Mouse (Mus musculus): ENCODE results near the gene Dclre1c.
"Not testable (repeated sequence)": the region's sequence is repeated elsewhere in the genome, so short reads cannot be mapped to it uniquely, and the experiment has no call there.

Dclre1c gene

DNA sequence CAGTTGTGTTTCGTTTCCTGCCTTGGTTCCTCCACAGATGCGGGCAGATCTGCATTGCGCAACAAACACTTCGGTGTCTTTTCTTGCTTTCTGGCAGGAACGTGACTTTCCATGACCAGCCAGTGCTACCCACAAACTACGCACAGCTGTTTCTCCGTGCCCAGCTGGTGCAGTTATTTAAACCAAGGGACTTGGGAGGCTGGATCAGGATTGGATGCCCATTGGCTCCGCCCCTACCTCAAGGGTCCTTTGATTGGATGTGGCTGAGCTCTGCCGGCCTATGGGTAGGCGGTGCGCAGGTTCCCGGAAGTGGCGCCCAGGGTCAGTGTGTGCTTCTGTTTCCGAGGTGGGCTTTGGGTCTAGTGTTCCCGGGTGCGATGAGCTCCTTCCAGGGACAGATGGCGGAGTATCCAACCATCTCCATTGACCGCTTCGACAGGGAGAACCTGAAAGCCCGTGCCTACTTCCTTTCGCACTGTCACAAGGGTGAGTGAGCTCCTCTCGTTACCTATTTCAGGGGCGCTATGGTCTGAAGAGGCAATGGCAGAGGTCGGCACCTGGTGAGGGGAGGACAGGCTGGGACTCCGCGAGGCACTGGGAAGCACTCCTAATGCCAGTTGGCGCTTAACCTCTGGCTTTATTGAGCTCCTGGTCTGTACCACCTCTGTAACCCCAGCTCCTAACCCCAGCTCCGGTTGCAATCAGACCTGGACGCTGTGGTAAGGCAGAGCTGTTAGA lies at the start of gene Dclre1c:
Gene Dclre1c (plus strand): TSS at position 291 of the 738 bp plus-strand sequence.
- peak; percentile 94 to 97 for DNase-seq

- no peak for DNase-seq
These were observed 36.6 kb upstream of the Dclre1c start for GRCm38 (mm10) chr2:3387105-3387860.

DNA sequence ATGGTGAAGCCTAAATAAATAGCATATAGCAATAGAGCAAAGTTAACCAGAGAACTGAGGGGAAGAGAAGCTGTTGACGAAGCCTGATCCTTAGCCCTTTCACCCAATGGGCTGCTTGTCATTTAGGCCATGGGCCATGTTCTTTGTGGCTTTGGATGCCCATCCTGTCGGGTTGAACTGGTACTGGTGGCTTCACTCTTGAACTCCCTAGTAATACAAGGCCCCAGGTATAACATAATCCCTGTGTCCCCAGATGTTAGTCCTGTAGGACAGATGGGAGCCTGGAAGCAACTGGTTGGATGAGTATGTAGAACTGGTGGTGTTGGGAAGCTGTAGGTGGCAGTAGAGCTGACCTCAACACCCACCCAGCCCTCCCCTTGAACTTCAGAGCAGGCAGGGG lies 32.0 kb upstream of the Dclre1c start:
- DNase-seq = no peak

DNA sequence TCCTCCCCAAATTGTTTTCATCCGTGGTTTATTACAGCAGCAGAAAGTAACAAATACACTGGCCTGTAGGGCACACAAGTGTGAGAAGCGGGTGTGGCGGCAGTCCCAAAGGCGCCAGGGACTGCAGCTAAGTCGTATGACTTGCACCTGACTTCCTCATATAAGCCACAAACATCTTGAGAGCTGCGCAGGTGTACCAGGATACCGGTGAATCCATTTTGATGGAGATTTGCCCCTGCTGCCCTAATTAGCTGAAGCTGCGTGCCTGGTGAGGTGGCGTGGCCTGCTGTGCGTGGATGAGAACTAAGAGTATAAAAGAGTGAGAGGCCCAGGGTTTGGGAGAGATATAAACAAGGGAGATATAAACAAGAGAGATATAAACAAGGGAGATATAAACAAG lies 26.8 kb upstream of the Dclre1c start, which contains the start of gene Olah:
Gene Olah (minus strand): TSS at position 101 of the 400 bp plus-strand sequence.
- not testable (repeated sequence) for DNase-seq

GRCm38 (mm10) chr2:3405981-3406380 lies 17.9 kb upstream of the Dclre1c start:
- no peak for DNase-seq

DNA sequence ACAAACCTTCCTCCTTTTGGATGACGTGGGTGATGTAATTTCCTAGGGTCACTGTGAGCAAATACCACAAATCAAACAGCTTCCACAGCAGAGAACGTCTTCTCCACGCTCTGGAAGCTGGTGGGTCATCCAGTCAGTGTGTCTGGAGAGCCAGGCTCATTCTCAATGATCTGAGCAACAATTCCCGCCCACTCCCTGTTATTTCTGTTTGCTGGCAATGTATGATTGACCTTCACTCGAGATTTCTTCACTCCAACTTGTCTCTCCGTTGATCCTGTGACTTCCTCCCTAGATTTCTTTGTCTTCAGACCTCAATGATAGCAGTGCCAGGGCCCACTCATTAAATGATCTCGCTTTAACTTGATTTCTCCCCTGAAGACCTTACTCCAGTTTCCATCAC lies 16.2 kb upstream of the Dclre1c start:
- no peak for DNase-seq

GRCm38 (mm10) chr2:3414241-3414640 lies 9.7 kb upstream of the Dclre1c start:
- peak; percentile 26 to 39 for DNase-seq

GRCm38 (mm10) chr2:3415676-3416075 lies 8.3 kb upstream of the Dclre1c start:
- DNase-seq = no peak

GRCm38 (mm10) chr2:3418883-3419431 lies 5.0 kb upstream of the Dclre1c start:
- DNase-seq = peak; percentile 84 to 86

- no peak for DNase-seq
These were observed 3.8 kb upstream of the Dclre1c start for GRCm38 (mm10) chr2:3420157-3420556.

DNA sequence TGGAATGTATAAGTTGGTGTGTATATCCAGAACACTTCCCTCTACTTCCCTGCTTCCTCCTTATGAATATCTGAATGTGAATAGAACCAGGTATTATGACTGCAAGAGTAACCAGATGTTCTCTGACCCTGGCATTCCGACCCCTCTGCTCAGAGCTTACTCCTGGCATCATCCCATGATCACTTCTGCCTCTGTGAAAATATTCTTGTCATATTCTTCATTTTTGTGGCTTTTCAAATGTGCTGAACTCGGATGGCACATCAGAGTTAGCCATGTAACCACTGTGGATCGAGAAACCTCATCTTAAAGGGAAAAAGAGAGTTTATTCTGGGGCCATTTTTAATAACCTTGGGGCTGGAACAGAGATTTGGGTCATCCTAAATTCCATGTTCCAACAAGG lies 1.4 kb upstream of the Dclre1c start, which contains the start of gene Meig1:
Gene Meig1 (minus strand): TSS at position 101 of the 400 bp plus-strand sequence.
- no peak for DNase-seq

DNA sequence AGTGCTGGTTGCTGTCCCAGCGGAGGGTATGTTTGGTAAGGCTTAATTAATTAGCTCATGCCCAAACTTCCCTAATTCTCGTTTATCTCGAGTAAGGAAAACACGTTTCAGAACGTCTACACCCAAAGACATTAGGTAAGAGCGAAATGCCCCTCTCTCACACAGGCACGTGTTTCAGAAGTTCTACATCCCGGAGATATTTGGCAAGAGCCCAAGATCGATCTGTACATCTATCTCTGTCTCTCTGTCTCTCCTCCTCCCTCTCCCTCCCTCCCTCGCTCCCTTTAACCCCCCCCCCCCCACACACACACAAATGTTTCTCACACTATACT lies 614 bp downstream of the Dclre1c start:
- DNase-seq = no peak

DNA sequence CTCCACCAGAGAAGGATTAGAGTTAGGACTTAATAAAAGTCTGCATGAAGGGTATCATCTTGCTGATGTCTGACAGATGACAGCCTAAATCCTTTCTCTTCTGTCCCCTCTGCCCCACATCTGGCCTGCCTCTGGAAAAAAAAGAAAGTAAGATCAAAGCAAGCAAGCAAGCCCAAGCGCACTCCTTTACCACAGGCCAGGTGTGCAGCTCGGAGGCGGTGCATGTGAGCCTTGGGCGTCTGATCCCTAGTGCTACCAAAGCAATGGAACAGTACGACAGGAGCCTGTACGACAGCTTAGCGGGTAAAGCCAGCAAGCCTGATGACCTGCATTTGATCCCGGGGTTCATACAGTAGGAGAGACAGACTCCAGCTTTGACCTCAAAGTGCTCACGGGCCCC lies 7.0 kb downstream of the Dclre1c start:
- peak; percentile 67 to 80 for DNase-seq

DNA sequence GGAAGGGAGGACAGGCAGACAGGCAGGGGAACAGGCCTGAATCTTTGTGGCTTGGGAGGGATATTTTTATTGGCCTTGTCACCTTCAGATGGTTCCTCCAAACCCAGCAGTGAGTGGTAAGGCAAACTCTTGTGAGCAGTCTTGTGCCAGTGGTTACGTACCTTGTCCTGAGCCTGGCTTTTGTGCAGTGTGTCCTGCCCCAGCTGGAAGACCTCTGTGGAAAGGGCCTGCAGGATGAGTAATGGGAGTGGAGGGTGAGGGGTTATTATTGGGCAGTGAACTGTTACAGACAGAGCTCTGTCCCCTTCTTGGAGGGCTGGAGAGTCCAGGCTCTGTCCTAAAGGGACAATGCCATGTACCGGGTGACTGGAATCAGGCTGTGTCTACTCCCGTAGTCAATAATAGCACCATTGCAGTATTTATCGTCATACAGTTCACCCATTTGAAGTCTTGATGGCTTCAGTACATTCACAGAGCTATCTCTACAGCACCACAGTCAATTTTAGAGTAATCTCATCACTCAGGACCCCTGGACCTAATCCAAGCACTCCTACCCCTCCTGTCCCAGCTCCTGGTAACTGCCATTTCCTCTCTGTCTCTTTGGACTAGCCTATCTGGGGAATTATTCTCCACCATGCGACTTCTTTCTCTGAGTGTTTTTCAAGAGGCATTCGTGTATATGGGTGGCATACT lies 11.6 kb downstream of the Dclre1c start:
- DNase-seq = no peak

DNA sequence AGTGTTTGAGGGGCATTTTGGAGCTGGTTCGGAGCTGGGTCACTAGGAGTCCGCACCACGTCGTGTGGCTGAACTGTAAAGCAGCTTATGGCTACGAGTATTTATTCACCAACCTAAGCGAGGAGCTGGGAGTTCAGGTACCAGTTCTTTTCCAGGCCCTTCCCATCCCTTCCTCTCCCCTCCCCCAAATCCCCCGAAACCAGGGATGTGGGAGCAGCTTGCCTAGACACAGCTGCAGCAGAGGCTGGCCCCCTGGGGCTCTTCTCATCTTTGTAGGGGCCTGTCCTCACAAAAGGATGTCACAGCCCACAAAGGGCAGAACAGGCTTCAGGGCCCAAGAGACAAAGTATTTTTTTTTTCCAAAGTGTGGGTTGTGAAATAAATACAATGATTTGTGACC lies 14.0 kb downstream of the Dclre1c start:
- no peak for DNase-seq

GRCm38 (mm10) chr2:3444206-3444605 lies 20.3 kb downstream of the Dclre1c start:
- DNase-seq = no peak

GRCm38 (mm10) chr2:3445984-3446383 lies 22.1 kb downstream of the Dclre1c start:
- no peak for DNase-seq

- DNase-seq = no peak
These were observed 25.5 kb downstream of the Dclre1c start for GRCm38 (mm10) chr2:3449431-3449830.

DNA sequence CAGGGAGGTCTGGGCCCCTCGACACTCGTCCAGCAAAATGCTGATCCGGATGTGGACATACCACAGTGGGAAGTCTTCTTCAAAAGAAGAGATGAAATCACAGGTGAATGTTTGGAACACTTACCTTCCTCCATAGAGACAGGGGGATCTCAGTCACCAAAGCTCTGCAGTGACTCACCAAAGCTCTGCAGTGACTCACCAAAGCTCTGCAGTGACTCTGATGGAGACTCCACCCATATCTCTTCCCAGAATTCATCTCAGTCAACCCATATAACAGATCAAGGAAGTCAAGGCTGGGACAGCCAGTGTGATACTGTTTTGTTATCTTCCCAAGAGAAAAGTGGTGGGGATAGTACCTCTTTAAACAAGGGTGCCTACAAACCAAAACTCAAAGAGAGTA lies 29.2 kb downstream of the Dclre1c start:
- DNase-seq = no peak

DNA sequence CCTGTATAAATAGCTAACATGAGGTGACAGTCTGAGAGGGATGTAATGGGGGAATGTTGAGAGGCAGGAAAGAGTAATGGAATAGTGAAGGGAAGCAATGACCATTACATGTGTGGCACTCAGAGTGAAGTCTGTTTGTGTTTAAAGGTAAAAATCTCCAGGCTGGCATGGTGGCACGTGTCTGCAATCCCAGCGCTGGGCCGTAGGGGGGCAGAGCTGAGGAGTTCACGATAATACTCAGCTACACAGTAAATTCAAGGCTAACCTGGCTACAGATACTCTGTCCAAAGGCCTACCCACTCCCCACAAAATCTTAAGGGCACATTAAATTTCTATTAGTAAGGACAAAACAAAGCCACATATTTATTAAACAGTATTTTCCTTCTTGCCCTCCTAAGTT lies 32.7 kb downstream of the Dclre1c start:
- DNase-seq = no peak

DNA sequence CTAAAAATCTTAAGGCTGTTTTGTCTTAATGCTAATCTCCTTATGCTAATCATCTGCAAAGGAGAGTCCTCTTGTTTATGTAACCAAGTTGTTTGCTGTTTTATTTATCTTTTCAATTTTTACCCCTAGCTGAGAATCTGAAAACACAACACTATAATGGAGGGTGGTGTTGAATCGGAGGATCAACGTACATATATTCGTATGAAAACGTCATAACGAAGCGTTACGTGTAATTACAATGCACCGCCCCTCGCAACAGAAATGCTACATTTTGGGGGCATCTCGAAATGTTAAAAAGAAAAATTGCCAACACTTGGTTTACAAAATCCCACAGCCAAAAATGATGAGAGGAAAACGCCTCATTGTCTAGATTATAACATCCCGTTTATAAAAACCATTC lies 50.0 kb downstream of the Dclre1c start:
- no peak for DNase-seq

GRCm38 (mm10) chr2:3474361-3474805 lies 50.5 kb downstream of the Dclre1c start:
- peak; percentile 42 to 43 for DNase-seq

GRCm38 (mm10) chr2:3474861-3475283 lies 50.9 kb downstream of the Dclre1c start, which contains the start of gene Suv39h2:
TSS of gene Suv39h2 (minus strand) at chr2:3475031.
- DNase-seq = peak; percentile 93 to 94

All from thymus, adult 18-20 months (tissue).